Mouse (Mus musculus) thymus, adult 2 months (tissue): ENCODE measurements around the gene Gm20388.

Experiments used
- CTCF ChIP-seq: fragments of 200-500 bp; IDR thresholded peaks from 2 replicates; pipeline ENCODE4 v1.5.1; 2012; ENCODE audit warnings: mild to moderate bottlenecking, control low read depth, low read length, moderate library complexity, borderline replicate concordance; ENCODE audit not compliant: control insufficient read depth, poor library complexity, insufficient read depth; ENCODE audit errors: extremely low read depth
- POLR2A ChIP-seq: fragments of 200-500 bp; IDR thresholded peaks from 2 replicates; pipeline ENCODE4 v1.6.1; 2012; ENCODE audit warnings: mild to moderate bottlenecking, low read length, control low read depth, moderate library complexity; ENCODE audit not compliant: control insufficient read depth, poor library complexity, insufficient read depth; ENCODE audit errors: extremely low read depth

- TF ChIP-seq CTCF (no peak), POLR2A (no peak)
Observed at GRCm38 (mm10) chr8:122309272-122309671, 2398.6 kb downstream of the Gm20388 start.
